In genomic region chr2:168894738-168895137, GRCm38 (mm10) we compare ENCODE assay signal across 14 mouse cellular contexts.
"Had no signal": no experiment of that assay in that cellular context is flagged by ENCODE, and none has a peak within 500 bp of the region (broad histone marks: within the 10 kb centered on the region; RNA-seq: fewer than 3 reads in every experiment).

No protein-coding gene starts in this region.

- H3K27me3 ChIP-seq: liver, embryonic 13.5 days; midbrain, embryonic 13.5 days; neural tube, embryonic 15.5 days had no signal

- H3K36me3 ChIP-seq: liver, embryonic 13.5 days; neural tube, embryonic 15.5 days had no signal

- H3K4me2 ChIP-seq: liver, embryonic 13.5 days; midbrain, embryonic 13.5 days; neural tube, embryonic 15.5 days had no signal

- H3K27ac ChIP-seq: kidney, postnatal 0 days; left cerebral cortex, adult 2 months; limb, embryonic 10.5 days; liver, embryonic 13.5 days; midbrain, embryonic 13.5 days; neural tube, embryonic 15.5 days had no signal

- DNase-seq: kidney, adult 9 months; kidney, postnatal 4 days; liver, embryonic 13.5 days; lung, adult 2 months; lung, postnatal 10 days; thymus, adult 2 months; thymus, postnatal 25 days had no signal

- ATAC-seq: intestine, embryonic 16.5 days; midbrain, embryonic 13.5 days had no signal

- H3K9ac ChIP-seq: liver, embryonic 13.5 days; midbrain, embryonic 13.5 days; neural tube, embryonic 15.5 days had no signal

- H3K9me3 ChIP-seq: limb, embryonic 10.5 days; liver, embryonic 13.5 days; midbrain, embryonic 13.5 days; neural tube, embryonic 15.5 days had no signal

- H3K4me1 ChIP-seq: liver, embryonic 13.5 days; neural tube, embryonic 15.5 days had no signal

- H3K4me3 ChIP-seq: left cerebral cortex, adult 2 months; limb, embryonic 10.5 days; liver, embryonic 13.5 days; midbrain, embryonic 13.5 days; myocyte; neural tube, embryonic 15.5 days had no signal
